In genomic region chr4:103702137-103702536, GRCm38 (mm10) we compare ENCODE assay signal across 11 mouse cellular contexts.
DNase-seq lines count a peak whose midpoint lies in the region.
"Had no signal": no experiment of that assay in that cellular context is flagged by ENCODE, and none has a peak within 500 bp of the region (broad histone marks: within the 10 kb centered on the region; RNA-seq: fewer than 3 reads in every experiment).

No protein-coding gene starts in this region.

- H3K9me3 ChIP-seq in heart, embryonic 10.5 days, result no peaks in the 10 kb centered on the region
- H3K9me3 ChIP-seq: heart, embryonic 13.5 days had no signal

- WGBS in heart, embryonic 10.5 days, result 48% methylated on average over 3 of the region's 3 CpGs

- H3K27me3 ChIP-seq in heart, embryonic 10.5 days (ENCODE audit: insufficient read depth, poor library complexity, severe bottlenecking), result no peaks in the 10 kb centered on the region
- H3K27me3 ChIP-seq: heart, embryonic 13.5 days had no signal

- DNase-seq in adrenal gland, adult (ENCODE audit: inconsistent age in 2 of 2, low spot score in 1 of 2), result peak; percentile 24 to 68
- no peak for DNase-seq in adrenal gland, postnatal 4 days (ENCODE audit: low spot score in 2 of 2)
- peak; percentile 8 for DNase-seq in heart, postnatal 4 days
- no peak for DNase-seq in heart, embryonic 10.5 days (ENCODE audit: low spot score)
- DNase-seq in ovary, postnatal 14 days (ENCODE audit: low spot score), result peak; percentile 3
- DNase-seq in ovary, postnatal 36 days (ENCODE audit: low spot score), result no peak
- DNase-seq in retina, embryonic 14.5 days (ENCODE audit: low spot score), result peak; percentile 55
- DNase-seq in ovary, adult 18-20 months (ENCODE audit: low spot score), result no peak
- DNase-seq: layer of hippocampus, adult 9-11 months had no signal

- H3K4me1 ChIP-seq in heart, embryonic 10.5 days, result no peaks in the 10 kb centered on the region
- H3K4me1 ChIP-seq: heart, embryonic 13.5 days had no signal

- no peak overlapping the region for H3K4me3 ChIP-seq in heart, embryonic 10.5 days
- H3K4me3 ChIP-seq: heart, embryonic 13.5 days had no signal

- H3K27ac ChIP-seq in heart, embryonic 10.5 days, result no peak overlapping the region
- H3K27ac ChIP-seq: heart, embryonic 13.5 days; macrophage had no signal

- no peaks in the 10 kb centered on the region for H3K36me3 ChIP-seq in heart, embryonic 10.5 days
- H3K36me3 ChIP-seq: heart, embryonic 13.5 days had no signal

Comparison
In these comparisons a context has a peak if more than half of its experiments do, and no peak if none do; other contexts are left out.
1. DNase-seq: peak in adrenal gland, adult (2 of 2), heart, postnatal 4 days (single experiment), ovary, postnatal 14 days (single experiment) and retina, embryonic 14.5 days (single experiment); none in adrenal gland, postnatal 4 days (0 of 2), heart, embryonic 10.5 days (single experiment), ovary, postnatal 36 days (single experiment) and ovary, adult 18-20 months (single experiment).